Mouse (Mus musculus): ENCODE results near the gene Spred2. TPM values are rescaled to one million over a fixed set of nuclear protein-coding genes. Genes with fewer than 3 reads are reported as not detected.
"Not testable (repeated sequence)": the region's sequence is repeated elsewhere in the genome, so short reads cannot be mapped to it uniquely, and the experiment has no call there.

Gene Spred2
- total RNA-seq, 2 experiments from 2014 or later, result 5.4 to 23.6 TPM

GRCm38 (mm10) chr11:20037739-20038138, 113.6 kb downstream of the Spred2 start:
- no peak for ATAC-seq (replicated peaks; ENCODE audit: low FRiP score, low TSS enrichment, poor library complexity, severe bottlenecking)

- no peak for ATAC-seq (replicated peaks; ENCODE audit: low FRiP score, low TSS enrichment, poor library complexity, severe bottlenecking)
These were observed 114.5 kb downstream of the Spred2 start for GRCm38 (mm10) chr11:20038723-20039122.

- no peak for ATAC-seq (replicated peaks; ENCODE audit: low FRiP score, low TSS enrichment, poor library complexity, severe bottlenecking)
These were observed 117.2 kb downstream of the Spred2 start for GRCm38 (mm10) chr11:20041164-20041920.

GRCm38 (mm10) chr11:20042106-20042505, 117.9 kb downstream of the Spred2 start:
- no peak for ATAC-seq (replicated peaks; ENCODE audit: low FRiP score, low TSS enrichment, poor library complexity, severe bottlenecking)

GRCm38 (mm10) chr11:20043256-20043655, 119.1 kb downstream of the Spred2 start:
- peak; percentile 94 for ATAC-seq (replicated peaks; ENCODE audit: low FRiP score, low TSS enrichment, poor library complexity, severe bottlenecking)

- ATAC-seq (replicated peaks; ENCODE audit: low FRiP score, low TSS enrichment, poor library complexity, severe bottlenecking), result no peak
These were observed 121.4 kb downstream of the Spred2 start for GRCm38 (mm10) chr11:20045586-20045985.

GRCm38 (mm10) chr11:20052814-20053536, 128.8 kb downstream of the Spred2 start:
- peak; percentile 91 for ATAC-seq (replicated peaks; ENCODE audit: low FRiP score, low TSS enrichment, poor library complexity, severe bottlenecking)

GRCm38 (mm10) chr11:20053951-20054350, 129.8 kb downstream of the Spred2 start:
- no peak for ATAC-seq (replicated peaks; ENCODE audit: low FRiP score, low TSS enrichment, poor library complexity, severe bottlenecking)

- no peak for ATAC-seq (replicated peaks; ENCODE audit: low FRiP score, low TSS enrichment, poor library complexity, severe bottlenecking)
These were observed 130.4 kb downstream of the Spred2 start for GRCm38 (mm10) chr11:20054617-20055016.

GRCm38 (mm10) chr11:20056168-20056567, 132.0 kb downstream of the Spred2 start:
- no peak for ATAC-seq (replicated peaks; ENCODE audit: low FRiP score, low TSS enrichment, poor library complexity, severe bottlenecking)

- no peak for ATAC-seq (replicated peaks; ENCODE audit: low FRiP score, low TSS enrichment, poor library complexity, severe bottlenecking)
These were observed 133.3 kb downstream of the Spred2 start for GRCm38 (mm10) chr11:20057429-20057828.

GRCm38 (mm10) chr11:20059736-20060135, 135.6 kb downstream of the Spred2 start:
- ATAC-seq (replicated peaks; ENCODE audit: low FRiP score, low TSS enrichment, poor library complexity, severe bottlenecking), result no peak

- not testable (repeated sequence) for ATAC-seq (replicated peaks; ENCODE audit: low FRiP score, low TSS enrichment, poor library complexity, severe bottlenecking)
These were observed 138.6 kb downstream of the Spred2 start for GRCm38 (mm10) chr11:20062801-20063200.

GRCm38 (mm10) chr11:20064086-20064485, 139.9 kb downstream of the Spred2 start:
- ATAC-seq (replicated peaks; ENCODE audit: low FRiP score, low TSS enrichment, poor library complexity, severe bottlenecking), result not testable (repeated sequence)

- ATAC-seq (replicated peaks; ENCODE audit: low FRiP score, low TSS enrichment, poor library complexity, severe bottlenecking), result no peak
These were observed 140.8 kb downstream of the Spred2 start for GRCm38 (mm10) chr11:20064926-20065325.

GRCm38 (mm10) chr11:20066106-20066505, 141.9 kb downstream of the Spred2 start:
- no peak for ATAC-seq (replicated peaks; ENCODE audit: low FRiP score, low TSS enrichment, poor library complexity, severe bottlenecking)

GRCm38 (mm10) chr11:20067521-20067920, 143.3 kb downstream of the Spred2 start:
- no peak for ATAC-seq (replicated peaks; ENCODE audit: low FRiP score, low TSS enrichment, poor library complexity, severe bottlenecking)

- ATAC-seq (replicated peaks; ENCODE audit: low FRiP score, low TSS enrichment, poor library complexity, severe bottlenecking), result no peak
These were observed 144.3 kb downstream of the Spred2 start for GRCm38 (mm10) chr11:20068346-20069004.

GRCm38 (mm10) chr11:20072174-20072573, 148.0 kb downstream of the Spred2 start:
- peak; percentile 79 for ATAC-seq (replicated peaks; ENCODE audit: low FRiP score, low TSS enrichment, poor library complexity, severe bottlenecking)

- no peak for ATAC-seq (replicated peaks; ENCODE audit: low FRiP score, low TSS enrichment, poor library complexity, severe bottlenecking)
These were observed 148.7 kb downstream of the Spred2 start for GRCm38 (mm10) chr11:20072826-20073225.
